Mouse (Mus musculus) 416B (cell line): ENCODE measurements around the gene Stxbp6.
"Not testable (repeated sequence)": the region's sequence is repeated elsewhere in the genome, so short reads cannot be mapped to it uniquely, and the experiment has no call there.

ENCODE experiments used
- DNase-seq: peaks from one replicate; pipeline ENCODE4 v3.0.0; 2011; ENCODE audit warnings: low read depth

Stxbp6 gene

DNA sequence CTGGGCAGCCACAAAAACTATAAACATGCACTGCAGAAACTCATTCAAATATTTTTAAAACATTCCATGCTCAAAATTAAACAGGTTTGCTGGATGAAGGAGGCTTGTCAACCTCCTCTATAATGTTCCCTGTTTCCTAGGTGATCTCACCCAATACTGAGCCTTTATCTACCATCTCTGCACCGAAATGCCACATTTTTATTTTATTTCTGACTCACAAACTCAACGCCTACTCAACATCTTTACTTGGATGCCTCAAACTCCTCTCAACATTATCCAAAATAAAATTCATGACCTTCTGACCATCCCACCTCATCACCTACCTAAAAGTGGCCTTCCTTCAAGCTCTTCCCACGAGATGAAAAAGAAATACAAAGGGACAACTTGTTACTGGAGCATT lies 18.1 kb downstream of the Stxbp6 start:
- no peak for DNase-seq

DNA sequence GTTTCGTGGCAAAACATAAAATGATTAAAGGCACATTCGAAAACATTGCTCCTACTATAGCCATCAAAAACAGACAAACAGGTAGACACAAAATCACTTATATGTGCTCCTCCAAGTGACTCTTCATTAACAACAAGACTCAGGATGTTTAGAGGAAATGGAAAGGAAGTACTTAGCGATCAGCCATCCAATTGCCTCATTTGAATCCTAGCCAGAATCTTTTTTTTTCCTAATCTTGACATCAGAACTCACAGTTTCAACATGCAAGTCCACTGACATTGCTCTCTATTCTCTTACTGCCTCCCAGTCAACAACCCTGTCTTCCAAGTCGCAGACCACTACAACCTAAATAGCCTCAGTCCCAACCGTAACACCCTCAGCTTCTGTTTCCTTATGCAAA lies 21.2 kb downstream of the Stxbp6 start:
- DNase-seq, result peak; percentile 65

DNA sequence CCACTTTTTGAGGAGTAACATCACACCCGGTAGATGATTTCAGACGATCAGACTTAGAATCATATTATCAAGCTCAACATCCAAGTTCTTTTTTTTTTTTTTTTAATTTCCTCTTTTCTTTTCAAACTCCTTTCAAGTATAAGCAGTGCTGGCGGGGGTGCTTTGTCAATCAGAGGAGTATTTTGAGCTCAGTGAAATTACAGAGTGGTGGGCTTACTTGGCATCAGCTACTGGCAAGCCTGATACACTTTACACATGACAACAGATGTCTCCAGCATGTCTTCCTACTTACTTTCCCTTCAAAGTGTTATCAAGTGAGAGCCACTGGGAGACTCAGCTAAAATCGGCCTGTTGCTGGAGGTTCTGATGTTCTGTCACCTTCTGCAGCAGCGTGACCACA lies 21.6 kb downstream of the Stxbp6 start:
- DNase-seq, result no peak

DNA sequence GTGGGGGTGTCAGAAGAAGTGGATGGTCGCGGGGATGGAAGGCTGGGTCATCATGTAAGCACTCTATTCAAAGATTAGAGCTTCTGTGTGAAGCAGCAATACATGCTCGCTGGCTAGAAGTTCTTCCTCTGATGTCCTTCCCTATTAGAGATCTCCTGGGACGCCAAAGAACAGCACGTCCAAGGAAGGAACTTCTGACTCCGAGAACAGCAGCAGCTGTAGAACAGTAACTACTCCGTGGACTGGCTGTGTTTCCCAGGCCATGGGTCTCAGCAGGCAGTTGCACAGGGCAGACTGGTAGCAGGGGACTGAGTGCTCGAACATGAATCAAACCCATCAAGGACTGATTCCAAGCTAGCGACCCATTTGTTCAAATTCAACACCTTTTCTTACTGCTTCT lies 24.6 kb downstream of the Stxbp6 start:
- DNase-seq, result no peak

DNA sequence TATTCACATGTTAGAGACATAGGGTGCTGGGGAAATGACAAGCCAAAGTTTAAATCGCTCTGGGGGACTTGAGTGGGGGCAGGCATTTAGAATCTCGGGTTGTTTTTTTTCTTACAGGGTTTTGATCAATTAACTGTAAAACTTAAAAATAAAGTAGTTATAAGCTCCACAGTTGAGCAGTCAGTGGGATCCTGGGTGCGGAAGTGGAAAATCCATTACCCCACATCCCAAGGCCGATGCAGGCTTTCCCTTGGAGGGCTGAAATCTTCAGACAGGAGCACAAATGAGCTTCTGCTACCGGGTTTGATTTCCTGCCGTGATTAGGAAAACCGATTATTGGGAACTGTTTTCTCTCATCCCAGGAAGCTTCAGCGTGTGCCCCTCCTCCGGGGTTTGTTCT lies 26.8 kb downstream of the Stxbp6 start:
- not testable (repeated sequence) for DNase-seq

DNA sequence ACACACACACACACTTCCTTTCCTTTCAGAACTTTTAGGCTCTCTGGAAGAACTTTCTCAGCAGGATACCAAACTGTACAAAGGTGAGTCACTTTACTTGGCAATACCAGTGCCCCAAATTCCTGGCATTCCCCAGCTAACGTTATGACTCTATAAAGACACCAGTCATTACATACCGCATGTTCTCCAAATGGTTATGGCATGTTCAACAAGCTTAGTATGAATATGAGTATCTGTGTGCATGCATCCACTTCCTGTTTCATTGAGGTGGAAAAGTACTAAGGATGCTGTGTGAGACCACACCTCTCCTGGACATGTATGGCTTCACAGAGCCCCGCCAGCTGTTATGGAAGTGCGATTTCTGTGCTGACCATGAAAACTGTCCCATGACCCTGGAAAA lies 27.3 kb downstream of the Stxbp6 start:
- no peak for DNase-seq

DNA sequence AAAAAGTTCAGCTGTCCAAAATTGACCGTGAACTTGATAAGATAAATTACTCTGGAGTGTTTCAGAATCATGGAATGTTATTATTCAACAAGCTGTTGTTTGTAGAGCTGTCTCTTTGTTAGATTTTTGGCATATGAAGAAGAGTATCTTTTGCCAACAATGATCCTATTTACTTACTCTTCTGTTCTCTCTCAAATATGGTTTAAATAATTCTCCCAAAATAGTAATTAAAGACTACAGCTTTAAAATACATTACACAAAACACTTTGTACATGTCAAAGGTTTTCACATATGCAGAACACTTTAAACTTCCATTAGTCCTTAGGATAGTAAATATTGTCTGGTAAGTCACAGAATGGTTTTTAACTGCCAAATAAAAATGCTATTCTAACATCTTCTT lies 29.9 kb downstream of the Stxbp6 start:
- no peak for DNase-seq

DNA sequence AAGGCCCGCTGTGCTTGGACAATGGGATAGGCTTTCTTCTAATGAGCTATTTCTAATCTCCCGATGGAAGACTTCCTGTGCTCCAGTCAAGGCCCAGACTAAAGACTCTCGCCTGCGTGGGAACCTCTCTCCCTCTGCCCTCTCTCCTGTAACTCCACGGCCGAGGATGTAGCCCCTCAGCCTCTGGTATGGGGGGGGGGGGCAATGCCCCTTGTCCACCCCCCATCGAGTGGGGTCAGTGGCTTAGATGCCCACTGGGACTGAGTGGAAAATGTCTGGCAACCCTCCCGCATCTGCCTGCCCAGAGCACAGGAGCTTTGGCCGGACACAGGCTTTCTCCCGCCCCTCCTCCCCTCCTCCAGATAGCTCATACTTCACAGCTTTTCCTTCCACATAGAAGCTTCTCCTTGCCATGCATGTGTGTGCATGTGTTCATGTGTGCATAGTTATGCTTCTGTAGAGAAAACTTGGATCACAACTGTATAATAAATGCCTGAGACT lies 31.9 kb downstream of the Stxbp6 start:
- DNase-seq, result no peak

DNA sequence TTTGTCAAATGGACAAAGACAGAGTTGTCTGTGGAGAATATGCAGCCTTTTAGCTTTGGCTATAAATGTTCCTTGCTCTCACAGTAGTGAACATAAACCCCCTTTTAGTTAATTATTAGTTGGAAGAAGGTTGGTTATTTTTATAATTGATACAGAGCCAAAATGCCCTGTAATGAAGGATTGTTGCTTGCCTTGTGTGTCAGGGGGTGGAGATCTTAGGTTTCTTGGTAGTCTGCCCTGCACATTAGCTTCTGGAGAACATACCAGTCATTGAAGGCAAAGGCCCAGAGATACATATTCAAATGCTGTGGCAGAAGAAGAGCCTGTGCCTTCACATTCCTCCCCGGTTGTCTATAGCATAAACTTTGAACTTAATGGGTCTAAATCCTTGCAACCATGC lies 37.0 kb downstream of the Stxbp6 start:
- no peak for DNase-seq

DNA sequence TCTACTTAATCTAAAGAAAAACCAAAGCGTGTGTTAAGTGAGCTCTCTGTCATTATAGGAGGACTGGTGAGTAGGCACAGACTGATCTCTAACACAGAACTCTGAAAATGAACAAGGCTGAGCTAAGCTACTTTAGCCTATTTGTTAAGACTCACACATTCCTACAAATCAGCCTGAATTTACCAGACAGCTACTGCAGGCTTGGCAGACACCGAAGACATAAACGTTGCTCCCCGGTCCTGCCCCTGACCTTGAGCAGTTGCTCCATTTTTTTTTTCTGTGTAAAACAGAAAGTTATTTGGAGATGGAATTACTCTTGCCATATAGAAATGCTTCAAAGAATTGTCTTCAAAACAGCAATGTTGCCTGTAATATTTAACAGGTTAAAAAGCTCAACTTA lies 37.4 kb downstream of the Stxbp6 start:
- no peak for DNase-seq

DNA sequence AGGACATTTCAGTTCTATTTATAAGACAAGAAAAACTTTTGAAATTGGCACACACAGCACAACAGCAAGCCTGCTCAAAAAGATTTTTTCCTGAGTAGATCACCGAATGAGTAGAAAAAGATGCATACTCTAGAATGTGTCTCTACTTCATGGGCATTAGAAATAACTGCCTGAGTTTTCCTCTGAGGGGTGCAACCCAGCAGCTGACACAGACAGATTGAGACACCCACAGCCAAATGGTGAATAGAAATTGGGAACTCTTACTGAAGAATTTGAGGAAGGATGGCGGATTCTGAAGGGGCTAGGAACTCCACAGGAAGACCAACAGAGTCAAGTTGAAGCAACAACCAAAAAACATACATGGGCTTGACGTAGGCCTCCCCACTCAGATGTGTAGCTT lies 43.8 kb downstream of the Stxbp6 start:
- no peak for DNase-seq

DNA sequence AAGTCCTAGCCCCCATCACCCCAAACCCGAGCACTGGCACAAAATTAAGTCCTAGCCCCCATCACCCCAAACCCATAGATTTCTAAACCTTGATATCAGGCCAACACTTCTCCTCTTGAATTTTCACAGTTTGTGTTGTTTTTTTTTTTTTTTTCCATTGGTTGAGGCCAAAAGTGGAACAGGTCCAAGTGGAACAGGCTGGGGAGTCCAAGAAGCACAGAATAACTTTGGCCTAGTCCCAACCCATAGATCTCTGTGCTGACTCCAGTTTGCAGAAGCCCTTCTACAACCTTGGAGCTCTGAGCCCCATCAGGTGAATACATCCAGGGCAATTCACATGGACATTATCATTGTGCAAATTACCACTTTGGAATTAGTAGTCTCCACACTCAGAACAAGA lies 48.2 kb downstream of the Stxbp6 start:
- no peak for DNase-seq

DNA sequence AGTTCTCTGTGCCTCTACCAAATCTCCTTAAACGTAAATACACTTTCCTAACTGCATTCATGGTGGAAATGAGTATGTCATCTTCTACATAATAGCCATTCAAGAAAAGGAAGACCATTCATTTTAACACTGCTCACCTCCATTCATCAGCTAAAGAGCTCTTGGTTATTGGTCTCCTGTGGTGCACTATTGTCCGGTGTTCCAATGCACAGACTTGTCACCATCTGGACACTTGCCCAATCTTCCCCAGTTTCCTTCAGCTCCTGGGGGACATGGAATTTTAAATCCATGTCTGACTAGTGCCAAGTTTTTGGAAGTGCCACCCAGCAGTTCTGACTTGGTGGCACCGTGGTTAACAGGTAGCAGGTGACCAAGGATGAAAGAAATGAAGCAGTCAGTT lies 54.5 kb downstream of the Stxbp6 start:
- DNase-seq, result no peak

DNA sequence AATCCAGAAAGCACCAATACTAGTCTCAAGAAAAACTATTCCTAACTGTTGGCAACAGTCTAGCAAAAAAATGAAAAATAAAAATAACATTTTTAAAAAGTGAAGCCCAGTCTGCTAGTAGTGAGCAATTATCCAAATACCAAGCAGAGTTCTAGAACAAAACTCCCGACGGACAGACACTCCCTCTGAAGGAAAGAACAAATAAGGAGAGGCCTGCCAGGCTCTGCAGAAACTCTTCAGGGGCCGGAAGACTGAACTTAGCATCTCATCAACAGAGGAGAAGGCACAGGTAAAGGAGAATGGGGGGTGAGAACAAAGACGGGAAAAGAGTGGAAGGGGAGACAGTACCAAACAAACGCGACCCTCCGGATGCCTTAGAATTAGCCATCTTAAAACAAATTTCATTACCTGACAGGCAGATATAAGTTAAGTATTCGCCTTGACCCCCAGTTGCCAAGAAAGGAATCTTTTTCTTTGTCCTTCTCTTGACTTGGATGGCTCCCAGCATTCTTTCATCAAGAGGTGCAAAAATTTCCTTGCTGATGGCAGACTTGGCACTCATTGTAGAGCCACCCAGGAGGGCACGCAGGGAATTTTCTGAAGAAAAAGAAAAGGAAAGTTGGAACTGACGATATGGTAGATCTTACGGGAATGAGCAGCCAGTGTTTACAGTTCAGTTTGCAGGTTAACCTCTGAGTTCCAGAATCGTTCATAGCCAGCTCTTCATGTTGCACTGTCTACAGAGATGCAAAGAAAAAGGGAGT lies 55.3 kb downstream of the Stxbp6 start:
- DNase-seq, result no peak

DNA sequence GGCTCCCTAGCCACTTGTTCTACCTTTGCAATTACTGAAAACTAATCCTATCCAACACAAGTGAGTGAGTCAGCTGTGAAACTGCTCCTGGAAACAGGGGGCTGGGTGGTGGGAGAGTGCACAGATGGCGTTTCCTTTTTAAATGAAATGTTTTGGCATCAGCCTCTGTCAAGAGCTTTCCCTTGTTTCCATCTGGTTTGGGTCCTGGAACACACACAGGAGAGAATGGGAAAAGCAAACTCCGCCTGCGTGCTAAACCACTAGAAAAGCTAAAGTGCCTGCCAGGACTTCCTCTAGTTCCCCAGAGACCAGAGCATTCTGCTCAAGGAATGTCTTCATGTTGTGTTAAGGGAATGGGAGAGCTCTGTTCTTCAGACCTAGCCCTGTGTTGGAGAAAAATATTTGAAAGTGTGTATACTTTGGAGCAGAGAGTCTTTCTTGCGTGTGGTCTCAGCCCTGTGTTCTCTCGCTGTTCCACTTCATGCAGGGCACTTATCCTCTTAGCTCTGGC lies 61.2 kb downstream of the Stxbp6 start:
- no peak for DNase-seq

DNA sequence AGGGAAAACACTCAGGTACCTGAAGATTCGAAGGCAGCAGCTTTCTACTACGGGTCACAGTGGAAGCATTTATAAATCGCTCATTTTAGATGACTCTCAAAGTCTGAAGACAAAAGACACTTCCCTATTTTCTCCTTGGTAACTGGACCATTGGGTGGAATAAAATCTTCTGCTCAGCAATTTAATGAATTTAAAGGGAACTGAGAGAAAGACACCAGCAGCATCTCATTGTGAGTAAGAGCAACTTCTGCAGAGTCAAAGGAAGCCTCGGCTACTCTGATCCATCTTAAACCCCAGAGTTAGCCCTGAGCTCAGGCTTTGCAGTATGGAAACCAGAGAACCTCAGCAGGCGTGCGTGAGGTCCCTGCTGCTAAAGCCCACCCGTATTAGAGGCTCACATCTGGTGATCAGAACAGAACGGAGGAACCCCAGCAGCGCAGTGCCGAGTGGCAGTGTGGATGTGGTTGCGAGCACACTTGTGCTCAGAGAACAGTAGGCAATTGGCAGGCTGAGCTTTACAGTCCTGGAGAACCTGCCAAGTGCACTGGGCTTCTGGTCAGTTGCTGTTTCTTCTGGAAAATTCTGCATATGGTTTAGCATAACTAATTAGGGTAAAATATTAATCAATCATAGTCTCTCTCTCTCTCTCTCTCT lies 62.9 kb downstream of the Stxbp6 start:
- no peak for DNase-seq

DNA sequence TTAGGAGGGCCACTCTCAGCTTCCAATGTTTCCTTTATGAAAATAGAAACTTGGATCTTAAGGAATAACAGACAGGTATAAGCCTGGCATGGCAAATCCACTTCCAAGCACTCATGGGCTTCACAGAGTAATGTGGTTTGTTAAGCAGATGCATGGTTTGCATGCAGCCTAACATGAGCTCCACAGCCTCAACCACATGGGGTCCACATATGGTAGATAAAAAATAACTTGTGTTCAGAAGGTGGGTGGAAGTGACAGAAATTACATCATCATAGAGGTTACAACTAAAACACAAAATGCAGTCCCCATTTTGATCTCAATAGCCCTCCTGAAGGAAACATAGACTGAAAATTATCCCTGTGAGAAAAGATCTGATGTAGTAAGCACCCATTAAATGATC lies 63.5 kb downstream of the Stxbp6 start:
- DNase-seq, result no peak

DNA sequence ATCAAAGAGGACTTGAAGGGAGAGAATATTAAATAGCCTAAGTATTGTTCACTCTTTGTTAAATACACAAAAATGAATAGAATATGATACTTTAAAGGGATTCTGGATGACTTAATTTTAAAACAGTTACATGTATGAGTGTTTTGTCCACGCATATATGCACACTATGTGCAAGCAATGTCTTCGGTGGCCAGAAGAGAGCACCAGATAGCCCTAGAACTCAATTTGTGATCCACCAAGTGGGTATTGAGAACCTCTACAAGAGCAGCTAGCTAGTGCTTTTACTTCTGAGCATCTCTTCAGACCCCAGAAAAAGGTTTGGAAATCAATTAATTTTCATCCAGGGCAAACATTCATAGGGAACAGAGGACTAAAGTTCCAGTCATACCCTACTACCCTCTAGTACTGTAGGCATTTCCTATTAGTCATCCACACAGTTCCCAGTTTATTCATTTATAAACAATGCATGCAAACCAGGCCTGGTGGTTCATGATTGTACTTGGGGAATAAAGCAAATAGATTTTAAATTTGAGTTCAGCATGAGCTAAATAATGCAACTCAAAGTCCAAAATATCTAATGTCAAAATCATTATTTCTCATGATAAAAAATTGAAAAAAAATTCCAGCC lies 64.4 kb downstream of the Stxbp6 start:
- DNase-seq, result peak; percentile 41

DNA sequence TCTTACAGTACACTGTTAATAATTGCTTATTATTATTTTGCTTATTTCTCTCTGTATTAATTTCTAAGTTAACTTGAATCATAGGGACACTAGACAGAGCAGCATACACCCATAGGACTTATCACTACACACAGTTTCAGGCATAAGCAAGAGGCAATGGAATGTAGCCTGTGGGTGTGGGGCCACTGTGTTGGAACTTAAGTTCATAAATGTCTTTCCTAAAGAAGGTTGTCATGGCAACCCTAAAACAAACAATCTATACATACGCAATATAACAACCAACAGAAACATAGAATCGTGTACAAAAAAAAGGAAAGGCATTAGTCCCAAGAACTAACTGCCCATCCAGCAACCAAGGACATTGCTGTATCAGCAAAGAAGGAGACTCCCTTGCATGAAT lies 67.9 kb downstream of the Stxbp6 start:
- DNase-seq, result no peak

DNA sequence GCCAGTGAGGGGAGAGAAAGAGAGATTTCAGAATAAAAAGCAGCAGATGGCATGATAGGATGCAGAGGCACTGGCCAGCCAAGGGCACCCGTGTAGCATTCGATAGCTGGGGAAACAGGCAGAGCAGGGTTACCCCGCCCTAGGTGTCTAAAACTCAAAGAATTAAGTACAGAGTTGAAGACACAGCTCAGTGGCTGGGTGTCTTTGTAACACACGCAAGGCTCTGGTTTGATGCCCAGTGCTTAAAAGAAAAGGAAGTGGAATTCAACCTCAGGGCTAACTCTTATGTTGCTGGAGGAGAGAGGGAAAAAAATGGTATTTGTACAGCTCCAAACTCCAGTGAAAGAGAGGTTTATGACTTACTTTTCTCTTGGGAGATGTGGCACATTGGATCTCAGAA lies 68.5 kb downstream of the Stxbp6 start:
- DNase-seq, result peak; percentile 28

DNA sequence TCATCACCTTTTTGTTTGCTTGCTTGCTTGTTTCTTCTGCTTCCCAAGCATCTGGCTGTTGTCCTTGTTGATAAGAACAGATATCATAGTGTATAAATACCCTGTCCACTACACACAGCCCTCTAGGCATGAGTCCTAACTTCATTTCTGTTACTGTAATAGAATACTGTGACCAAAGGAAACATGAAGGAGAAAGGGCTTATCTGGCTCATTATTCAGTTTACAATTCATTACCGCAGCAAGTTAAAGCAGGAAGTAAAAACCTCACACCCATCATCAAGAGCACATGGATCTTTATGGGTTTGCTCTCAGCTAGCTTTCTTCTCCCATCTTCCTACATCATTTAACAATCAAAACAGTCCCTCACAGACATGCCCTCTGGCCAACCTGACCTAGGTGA lies 72.5 kb downstream of the Stxbp6 start:
- peak; percentile 58 for DNase-seq

DNA sequence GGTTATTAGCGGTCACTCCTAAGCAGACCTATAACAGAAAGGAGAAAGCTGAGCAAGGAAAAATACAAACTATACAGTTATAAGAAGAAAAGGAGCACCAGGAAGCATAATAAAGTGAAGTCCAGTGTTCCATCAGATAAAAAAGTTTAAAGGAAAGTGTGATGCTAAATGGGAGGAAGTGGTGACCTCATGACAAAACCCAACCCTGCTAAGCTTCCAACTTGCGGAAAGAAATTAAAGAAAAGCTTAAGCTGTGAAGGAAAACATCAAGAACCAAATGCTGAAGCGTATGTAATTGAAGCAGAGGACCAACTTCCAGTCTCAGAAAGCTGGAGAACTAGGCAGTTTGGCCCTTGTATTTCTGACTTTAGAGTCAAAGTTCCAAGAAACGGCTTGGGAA lies 77.1 kb downstream of the Stxbp6 start:
- peak; percentile 78 for DNase-seq

DNA sequence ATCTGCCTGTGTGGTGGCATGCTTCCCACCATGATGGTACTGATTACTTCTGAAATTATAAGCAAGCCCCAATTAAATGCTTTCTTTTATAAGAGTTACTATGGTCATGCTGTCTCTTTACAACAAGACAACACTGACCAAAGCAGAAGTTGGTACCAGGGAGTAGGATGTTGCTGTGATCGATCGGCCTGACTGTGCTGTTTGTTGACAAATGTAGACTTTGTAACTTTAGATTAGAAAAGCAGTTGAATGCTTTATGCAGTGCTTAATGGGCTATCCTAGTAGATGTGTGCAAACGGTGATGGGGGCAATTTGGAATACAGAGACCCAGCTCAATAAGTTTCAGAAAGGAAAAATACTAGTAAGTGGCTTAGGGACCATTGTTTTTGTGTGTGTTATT lies 77.6 kb downstream of the Stxbp6 start:
- no peak for DNase-seq
